Mouse (Mus musculus): ENCODE results near the gene Rad23b. TPM values are rescaled to one million over a fixed set of nuclear protein-coding genes. Genes with fewer than 3 reads are reported as not detected.
"Not testable (repeated sequence)": the region's sequence is repeated elsewhere in the genome, so short reads cannot be mapped to it uniquely, and the experiment has no call there.

Rad23b gene
- polyA plus RNA-seq, 1 experiment = 307 TPM

GRCm38 (mm10) chr4:55327508-55327907 is 22.3 kb upstream of the Rad23b start:
- Histone ChIP-seq H3K27ac (ENCODE audit: insufficient read depth, low read length) (no peak overlapping the region), H3K27me3 (ENCODE audit: control insufficient read depth, insufficient read depth, low read length, poor library complexity, severe bottlenecking) (no peaks in the 10 kb centered on the region), H3K36me3 (ENCODE audit: control insufficient read depth, insufficient read depth, low read length, poor library complexity, severe bottlenecking) (no peaks in the 10 kb centered on the region), H3K4me3 (ENCODE audit: low read depth, low read length) (no peak overlapping the region), H3K9ac (ENCODE audit: low read depth, poor library complexity, severe bottlenecking) (no peak overlapping the region), H3K9me3 (replicated peaks; ENCODE audit: control insufficient read depth, insufficient read depth, low read length, poor library complexity, severe bottlenecking) (no peaks in the 10 kb centered on the region), H3K4me1 (ENCODE audit: control insufficient read depth, insufficient read depth, low read length) (peaks cover 2% of the 10 kb centered on the region)
- TF ChIP-seq CTCF (IDR thresholded peaks at IDR 0.05; ENCODE audit: low read depth, low read length) (no peak), EP300 (IDR thresholded peaks at IDR 0.05; ENCODE audit: insufficient read depth, low read depth, low read length) (no peak), POLR2A (IDR thresholded peaks at IDR 0.05; ENCODE audit: insufficient read depth, low read length) (no peak)

DNA sequence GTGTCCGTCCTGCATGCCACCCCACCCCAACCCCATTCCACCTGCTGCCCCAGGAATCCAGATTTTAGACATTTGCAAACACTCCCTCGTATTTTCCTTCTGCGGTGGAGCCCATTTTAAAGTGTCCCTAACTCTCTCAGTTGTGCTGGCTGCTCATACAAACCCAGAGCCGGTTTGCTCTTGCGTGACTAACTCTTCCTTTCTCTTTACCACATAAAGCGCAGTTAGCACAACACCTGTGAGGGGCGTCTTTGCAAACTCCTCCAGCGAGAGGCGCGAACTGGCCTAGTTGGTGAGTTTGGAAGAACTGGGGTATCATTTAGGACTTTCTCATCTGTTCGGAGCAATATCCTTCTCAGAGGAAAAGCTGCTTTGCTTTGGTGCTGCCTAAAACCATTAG is 21.4 kb upstream of the Rad23b start:
- Histone ChIP-seq H3K9ac (ENCODE audit: low read depth, poor library complexity, severe bottlenecking) (peak overlapping the region; percentile 14; the same call in 1 of the 2 replicates), H3K9me3 (replicated peaks; ENCODE audit: control insufficient read depth, insufficient read depth, low read length, poor library complexity, severe bottlenecking) (no peaks in the 10 kb centered on the region), H3K27ac (ENCODE audit: insufficient read depth, low read length) (no peak overlapping the region), H3K27me3 (ENCODE audit: control insufficient read depth, insufficient read depth, low read length, poor library complexity, severe bottlenecking) (no peaks in the 10 kb centered on the region), H3K36me3 (ENCODE audit: control insufficient read depth, insufficient read depth, low read length, poor library complexity, severe bottlenecking) (no peaks in the 10 kb centered on the region), H3K4me1 (ENCODE audit: control insufficient read depth, insufficient read depth, low read length) (peaks cover 2% of the 10 kb centered on the region), H3K4me3 (ENCODE audit: low read depth, low read length) (no peak overlapping the region)
- no peak for TF ChIP-seq EP300 (IDR thresholded peaks at IDR 0.05; ENCODE audit: insufficient read depth, low read depth, low read length)
- TF ChIP-seq CTCF (IDR thresholded peaks at IDR 0.05; ENCODE audit: low read depth, low read length) = no peak
- no peak for TF ChIP-seq POLR2A (IDR thresholded peaks at IDR 0.05; ENCODE audit: insufficient read depth, low read length)

GRCm38 (mm10) chr4:55328928-55329327 is 20.9 kb upstream of the Rad23b start:
- not testable (repeated sequence) for H3K36me3 ChIP-seq (ENCODE audit: control insufficient read depth, insufficient read depth, low read length, poor library complexity, severe bottlenecking); H3K27ac ChIP-seq (ENCODE audit: insufficient read depth, low read length); H3K4me3 ChIP-seq (ENCODE audit: low read depth, low read length); H3K27me3 ChIP-seq (ENCODE audit: control insufficient read depth, insufficient read depth, low read length, poor library complexity, severe bottlenecking); H3K9me3 ChIP-seq (replicated peaks; ENCODE audit: control insufficient read depth, insufficient read depth, low read length, poor library complexity, severe bottlenecking); H3K4me1 ChIP-seq (ENCODE audit: control insufficient read depth, insufficient read depth, low read length)
- H3K9ac ChIP-seq (ENCODE audit: low read depth, poor library complexity, severe bottlenecking) = peak overlapping the region; percentile 14; the same call in 1 of the 2 replicates

DNA sequence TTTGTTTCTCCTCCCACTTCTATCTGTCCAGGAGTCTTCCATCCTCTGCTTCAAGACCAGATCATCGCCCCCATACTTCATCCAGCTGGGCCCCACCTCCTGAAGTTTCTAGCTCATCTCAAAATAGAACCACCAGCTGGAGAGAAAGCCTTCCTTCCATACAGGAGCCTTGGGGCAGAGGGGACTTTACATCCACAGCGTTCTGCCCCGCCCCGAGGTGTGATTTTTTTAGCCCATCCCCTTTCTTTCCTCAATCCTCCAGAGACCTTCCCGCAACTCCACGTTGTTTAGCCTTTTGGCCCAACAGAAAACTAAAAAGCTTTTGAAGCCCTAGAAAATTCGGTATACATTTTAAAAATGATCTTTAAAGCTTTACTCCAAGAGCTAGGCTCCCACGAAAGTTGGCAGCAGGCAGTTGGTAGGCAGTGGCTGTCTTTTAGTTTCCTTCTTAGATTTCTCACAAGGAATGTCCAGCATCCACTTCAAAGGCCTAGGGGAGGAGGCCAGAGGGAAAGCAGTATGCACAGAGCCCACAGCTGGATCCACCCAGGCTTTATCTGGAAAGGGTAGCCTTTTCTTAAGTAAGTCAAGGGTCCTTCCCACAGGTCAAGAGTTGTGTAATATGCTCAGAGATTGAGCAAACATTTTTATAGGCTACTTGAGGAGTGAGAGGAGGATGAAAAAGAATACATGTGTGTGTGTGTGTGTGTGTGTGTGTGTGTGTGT is 20.1 kb upstream of the Rad23b start:
- H3K27ac ChIP-seq (ENCODE audit: insufficient read depth, low read length) = no peak overlapping the region
- no peaks in the 10 kb centered on the region for H3K9me3 ChIP-seq (replicated peaks; ENCODE audit: control insufficient read depth, insufficient read depth, low read length, poor library complexity, severe bottlenecking)
- no peak overlapping the region for H3K9ac ChIP-seq (ENCODE audit: low read depth, poor library complexity, severe bottlenecking)
- H3K27me3 ChIP-seq (ENCODE audit: control insufficient read depth, insufficient read depth, low read length, poor library complexity, severe bottlenecking) = no peaks in the 10 kb centered on the region
- peaks cover 2% of the 10 kb centered on the region for H3K4me1 ChIP-seq (ENCODE audit: control insufficient read depth, insufficient read depth, low read length)
- no peaks in the 10 kb centered on the region for H3K36me3 ChIP-seq (ENCODE audit: control insufficient read depth, insufficient read depth, low read length, poor library complexity, severe bottlenecking)
- no peak for TF ChIP-seq POLR2A (IDR thresholded peaks at IDR 0.05; ENCODE audit: insufficient read depth, low read length)
- TF ChIP-seq EP300 (IDR thresholded peaks at IDR 0.05; ENCODE audit: insufficient read depth, low read depth, low read length) = no peak
- TF ChIP-seq CTCF (IDR thresholded peaks at IDR 0.05; ENCODE audit: low read depth, low read length) = no peak
- H3K4me3 ChIP-seq (ENCODE audit: low read depth, low read length) = no peak overlapping the region

GRCm38 (mm10) chr4:55335030-55335770 is 14.6 kb upstream of the Rad23b start:
- H3K27me3 ChIP-seq (ENCODE audit: control insufficient read depth, insufficient read depth, low read length, poor library complexity, severe bottlenecking) = no peaks in the 10 kb centered on the region
- no peaks in the 10 kb centered on the region for H3K9me3 ChIP-seq (replicated peaks; ENCODE audit: control insufficient read depth, insufficient read depth, low read length, poor library complexity, severe bottlenecking)
- no peaks in the 10 kb centered on the region for H3K4me1 ChIP-seq (ENCODE audit: control insufficient read depth, insufficient read depth, low read length)
- TF ChIP-seq CTCF (IDR thresholded peaks at IDR 0.05; ENCODE audit: low read depth, low read length) (no peak), EP300 (IDR thresholded peaks at IDR 0.05; ENCODE audit: insufficient read depth, low read depth, low read length) (no peak), POLR2A (IDR thresholded peaks at IDR 0.05; ENCODE audit: insufficient read depth, low read length) (no peak)
- no peak overlapping the region for H3K9ac ChIP-seq (ENCODE audit: low read depth, poor library complexity, severe bottlenecking)
- H3K36me3 ChIP-seq (ENCODE audit: control insufficient read depth, insufficient read depth, low read length, poor library complexity, severe bottlenecking) = no peaks in the 10 kb centered on the region
- no peak overlapping the region for H3K4me3 ChIP-seq (ENCODE audit: low read depth, low read length)
- H3K27ac ChIP-seq (ENCODE audit: insufficient read depth, low read length) = no peak overlapping the region

GRCm38 (mm10) chr4:55338905-55339304 is 10.9 kb upstream of the Rad23b start:
- Histone ChIP-seq H3K9ac (ENCODE audit: low read depth, poor library complexity, severe bottlenecking) (no peak overlapping the region), H3K9me3 (replicated peaks; ENCODE audit: control insufficient read depth, insufficient read depth, low read length, poor library complexity, severe bottlenecking) (no peaks in the 10 kb centered on the region), H3K27me3 (ENCODE audit: control insufficient read depth, insufficient read depth, low read length, poor library complexity, severe bottlenecking) (no peaks in the 10 kb centered on the region), H3K36me3 (ENCODE audit: control insufficient read depth, insufficient read depth, low read length, poor library complexity, severe bottlenecking) (no peaks in the 10 kb centered on the region), H3K4me1 (ENCODE audit: control insufficient read depth, insufficient read depth, low read length) (peaks cover 1% of the 10 kb centered on the region), H3K4me3 (ENCODE audit: low read depth, low read length) (no peak overlapping the region), H3K27ac (ENCODE audit: insufficient read depth, low read length) (no peak overlapping the region)
- TF ChIP-seq POLR2A (IDR thresholded peaks at IDR 0.05; ENCODE audit: insufficient read depth, low read length) (no peak), CTCF (IDR thresholded peaks at IDR 0.05; ENCODE audit: low read depth, low read length) (no peak), EP300 (IDR thresholded peaks at IDR 0.05; ENCODE audit: insufficient read depth, low read depth, low read length) (no peak)
